Mouse (Mus musculus): ENCODE measurements around the gene Trim9. TPM values are rescaled to one million over a fixed set of nuclear protein-coding genes. Genes with fewer than 3 reads are reported as not detected.

Trim9 gene
- total and polyA plus RNA-seq, 2 experiments from 2014 or later: 120 to 234 TPM

- no peak for ATAC-seq (ENCODE audit: low FRiP score)
- no peak for DNase-seq (ENCODE audit: low spot score)
- 52% methylated on average over 8 of the region's 8 CpGs for WGBS
Observed at GRCm38 (mm10) chr12:70266494-70266931, 80.9 kb downstream of the Trim9 start.

GRCm38 (mm10) chr12:70263721-70264120 lies 83.7 kb downstream of the Trim9 start:
- 30% methylated on average over 7 of the region's 7 CpGs for WGBS
- Histone ChIP-seq H3K36me3 (ENCODE audit: insufficient read depth, low read length) (peaks cover 24% of the 10 kb centered on the region; the same call in 1 of the 2 replicates), H3K4me1 (ENCODE audit: insufficient read depth, low read length) (no peaks in the 10 kb centered on the region), H3K27me3 (ENCODE audit: insufficient read depth, low read length) (no peaks in the 10 kb centered on the region), H3K9me3 (ENCODE audit: low read length) (no peaks in the 10 kb centered on the region), H3K27ac (ENCODE audit: low read depth, low read length) (no peak overlapping the region), H3K9ac (replicated peaks; ENCODE audit: low read length, poor library complexity, severe bottlenecking) (no peak overlapping the region), H3K4me3 (ENCODE audit: low read depth, low read length) (no peak overlapping the region), H3K4me2 (ENCODE audit: low read depth, low read length, poor library complexity, severe bottlenecking) (no peak overlapping the region)
- ATAC-seq (ENCODE audit: low FRiP score): no peak
- DNase-seq (ENCODE audit: low spot score): no peak
- TF ChIP-seq CTCF (IDR thresholded peaks at IDR 0.05): no peak

More at GRCm38 (mm10) chr12:70266494-70266931, 80.9 kb downstream of the Trim9 start:
- Histone ChIP-seq H3K27me3 (ENCODE audit: insufficient read depth, low read length) (no peaks in the 10 kb centered on the region), H3K9me3 (ENCODE audit: low read length) (no peaks in the 10 kb centered on the region), H3K27ac (ENCODE audit: low read depth, low read length) (no peak overlapping the region), H3K4me2 (ENCODE audit: low read depth, low read length, poor library complexity, severe bottlenecking) (no peak overlapping the region), H3K4me1 (ENCODE audit: insufficient read depth, low read length) (no peaks in the 10 kb centered on the region), H3K9ac (replicated peaks; ENCODE audit: low read length, poor library complexity, severe bottlenecking) (no peak overlapping the region), H3K36me3 (ENCODE audit: insufficient read depth, low read length) (peaks cover 17% of the 10 kb centered on the region; the same call in 1 of the 2 replicates), H3K4me3 (ENCODE audit: low read depth, low read length) (no peak overlapping the region)
- no peak for TF ChIP-seq CTCF (IDR thresholded peaks at IDR 0.05)

GRCm38 (mm10) chr12:70262271-70262953 lies 85.0 kb downstream of the Trim9 start:
- no peak overlapping the region for H3K4me2 ChIP-seq (ENCODE audit: low read depth, low read length, poor library complexity, severe bottlenecking)
- H3K27me3 ChIP-seq (ENCODE audit: insufficient read depth, low read length): no peaks in the 10 kb centered on the region
- no peak overlapping the region for H3K9ac ChIP-seq (replicated peaks; ENCODE audit: low read length, poor library complexity, severe bottlenecking)
- no peak for ATAC-seq (ENCODE audit: low FRiP score)
- H3K4me3 ChIP-seq (ENCODE audit: low read depth, low read length): no peak overlapping the region
- DNase-seq (ENCODE audit: low spot score): no peak
- H3K9me3 ChIP-seq (ENCODE audit: low read length): no peaks in the 10 kb centered on the region
- peaks cover 16% of the 10 kb centered on the region; the same call in 1 of the 2 replicates for H3K36me3 ChIP-seq (ENCODE audit: insufficient read depth, low read length)
- TF ChIP-seq CTCF (IDR thresholded peaks at IDR 0.05): no peak
- 94% methylated on average over 17 of the region's 17 CpGs for WGBS
- H3K27ac ChIP-seq (ENCODE audit: low read depth, low read length): no peak overlapping the region
- H3K4me1 ChIP-seq (ENCODE audit: insufficient read depth, low read length): no peaks in the 10 kb centered on the region

- no peak for TF ChIP-seq CTCF (IDR thresholded peaks at IDR 0.05)
- Histone ChIP-seq H3K4me1 (ENCODE audit: insufficient read depth, low read length) (no peaks in the 10 kb centered on the region), H3K9me3 (ENCODE audit: low read length) (no peaks in the 10 kb centered on the region), H3K27me3 (ENCODE audit: insufficient read depth, low read length) (no peaks in the 10 kb centered on the region), H3K9ac (replicated peaks; ENCODE audit: low read length, poor library complexity, severe bottlenecking) (no peak overlapping the region), H3K27ac (ENCODE audit: low read depth, low read length) (no peak overlapping the region), H3K36me3 (ENCODE audit: insufficient read depth, low read length) (peaks cover 3% of the 10 kb centered on the region; the same call in 1 of the 2 replicates), H3K4me2 (ENCODE audit: low read depth, low read length, poor library complexity, severe bottlenecking) (no peak overlapping the region), H3K4me3 (ENCODE audit: low read depth, low read length) (no peak overlapping the region)
- 74% methylated on average over 15 of the region's 15 CpGs for WGBS
- ATAC-seq (ENCODE audit: low FRiP score) (no peak; the same call in 1 of the 2 replicates), DNase-seq (ENCODE audit: low spot score) (no peak)
Observed at GRCm38 (mm10) chr12:70251210-70251884, 96.1 kb downstream of the Trim9 start.

DNA sequence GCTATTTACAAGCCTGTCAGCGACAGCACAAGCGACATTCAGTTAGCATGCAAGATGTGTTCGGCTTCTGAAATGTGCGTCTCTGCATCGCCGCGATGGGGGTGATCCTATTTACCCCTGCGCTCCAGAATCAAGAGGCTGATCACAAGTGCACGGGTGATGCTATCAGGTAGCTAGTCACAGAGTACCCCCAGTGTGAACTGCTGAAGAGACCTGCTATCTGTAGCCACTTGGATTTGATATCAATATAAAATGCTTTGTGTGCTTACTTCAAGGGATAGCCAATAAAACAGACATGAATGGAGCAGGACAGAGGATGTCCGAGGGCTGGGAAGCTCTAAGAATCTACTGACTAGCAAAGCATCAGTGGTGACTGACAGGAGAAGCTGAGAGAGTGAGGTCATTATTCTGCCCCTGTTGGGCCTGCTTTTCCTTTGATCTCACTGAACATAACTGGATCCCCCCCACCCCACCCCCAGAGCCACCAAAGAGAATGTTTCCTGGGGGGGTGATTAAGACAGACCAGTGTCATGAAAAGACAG lies 97.7 kb downstream of the Trim9 start:
- WGBS: 35% methylated on average over 10 of the region's 10 CpGs
- Histone ChIP-seq H3K27ac (ENCODE audit: low read depth, low read length) (peak overlapping the region; percentile 51; the same call in 1 of the 2 replicates), H3K27me3 (ENCODE audit: insufficient read depth, low read length) (no peaks in the 10 kb centered on the region), H3K4me1 (ENCODE audit: insufficient read depth, low read length) (no peaks in the 10 kb centered on the region), H3K4me2 (ENCODE audit: low read depth, low read length, poor library complexity, severe bottlenecking) (no peak overlapping the region), H3K9ac (replicated peaks; ENCODE audit: low read length, poor library complexity, severe bottlenecking) (no peak overlapping the region), H3K9me3 (ENCODE audit: low read length) (no peaks in the 10 kb centered on the region), H3K36me3 (ENCODE audit: insufficient read depth, low read length) (peaks cover 9% of the 10 kb centered on the region), H3K4me3 (ENCODE audit: low read depth, low read length) (no peak overlapping the region)
- no peak for TF ChIP-seq CTCF (IDR thresholded peaks at IDR 0.05)
- DNase-seq (ENCODE audit: low spot score): no peak
- no peak; the same call in 1 of the 2 replicates for ATAC-seq (ENCODE audit: low FRiP score)

Measured in midbrain, postnatal 0 days (tissue).